Mouse (Mus musculus) large intestine, adult 2 months (tissue): ENCODE results near the gene Ftsj3. TPM values are rescaled to one million over a fixed set of nuclear protein-coding genes. Genes with fewer than 3 reads are reported as not detected.
"Not testable (repeated sequence)": the region's sequence is repeated elsewhere in the genome, so short reads cannot be mapped to it uniquely, and the experiment has no call there.

Experiments used
- DNase-seq: peaks from one replicate; pipeline ENCODE4 v3.0.0-alpha.2; 2012; ENCODE audit warnings: low read depth, low spot score
- WGBS: fragments of 180-500 bp; shearing (Covaris S2); methylation state at CpG from one replicate; pipeline ENCODE4 v1.1.7; 2018; 5-methylcytosine and 5-hydroxymethylcytosine counted together
- polyA plus RNA-seq: library from polyadenylated mRNA; depleted of rRNA; stranded (reverse); fragments of >200 nt; gene quantifications from 2 replicates; pipeline ENCODE4 v1.2.3, GENCODE M21; 2012; rRNA removed

The Ftsj3 gene
- polyA plus RNA-seq, 1 experiment: 13.2 TPM

- DNase-seq: no peak
Measured at GRCm38 (mm10) chr11:106215450-106215859, 40.4 kb downstream of the Ftsj3 start.

GRCm38 (mm10) chr11:106214856-106215255 is 41.0 kb downstream of the Ftsj3 start:
- DNase-seq: no peak

More at GRCm38 (mm10) chr11:106215450-106215859, 40.4 kb downstream of the Ftsj3 start:
- 6% methylated on average over 7 of the region's 7 CpGs for WGBS

GRCm38 (mm10) chr11:106212771-106213170 is 43.1 kb downstream of the Ftsj3 start:
- 85% methylated on average over 8 of the region's 8 CpGs for WGBS
- no peak for DNase-seq

More at GRCm38 (mm10) chr11:106214856-106215255, 41.0 kb downstream of the Ftsj3 start:
- whole genome bisulfite sequencing: 63% methylated on average over 5 of the region's 5 CpGs

GRCm38 (mm10) chr11:106202123-106202465 is 53.8 kb downstream of the Ftsj3 start, which contains the start of gene Strada:
Gene Strada, minus strand, starts transcription at chr11:106202168.
- 81% methylated on average over 5 of the region's 5 CpGs for WGBS
- no peak for DNase-seq

- WGBS: 91% methylated on average over 19 of the region's 19 CpGs
- DNase-seq: no peak
Measured at GRCm38 (mm10) chr11:106201337-106202122, 54.3 kb downstream of the Ftsj3 start.

GRCm38 (mm10) chr11:106200756-106201155 is 55.1 kb downstream of the Ftsj3 start:
- no peak for DNase-seq
- WGBS: 73% methylated on average over 6 of the region's 6 CpGs

GRCm38 (mm10) chr11:106199997-106200396 is 55.9 kb downstream of the Ftsj3 start:
- DNase-seq: not testable (repeated sequence)
- 86% methylated on average over 7 of the region's 7 CpGs for WGBS

Other genes starting within 250 kb of the Ftsj3 start
- gene Kcnh6, start 248.0 kb downstream of the Ftsj3 start, polyA plus RNA-seq: 1.3 and 2.0 TPM in 2 replicates
- 27.3 and 41.3 TPM in 2 replicates for gene Dcaf7, start 219.2 kb downstream of the Ftsj3 start, polyA plus RNA-seq
- gene Taco1, start 190.0 kb downstream of the Ftsj3 start, polyA plus RNA-seq: 10.2 and 15.5 TPM in 2 replicates
- 15.0 and 23.5 TPM in 2 replicates for gene Map3k3, start 171.5 kb downstream of the Ftsj3 start, polyA plus RNA-seq
- not detected in 2 replicates for gene Gm10840, start 95.2 kb downstream of the Ftsj3 start, polyA plus RNA-seq
- 32.3 and 40.7 TPM in 2 replicates for gene Limd2, start 95.2 kb downstream of the Ftsj3 start, polyA plus RNA-seq
- gene Strada, start 53.9 kb downstream of the Ftsj3 start, polyA plus RNA-seq: 10.9 and 12.1 TPM in 2 replicates
- gene Ccdc47, start 39.7 kb downstream of the Ftsj3 start, polyA plus RNA-seq: 9.5 and 13.7 TPM in 2 replicates
- 7.6 and 9.9 TPM in 2 replicates for gene Ddx42, start 39.2 kb downstream of the Ftsj3 start, polyA plus RNA-seq
- 55.5 and 62.4 TPM in 2 replicates for gene Psmc5, start 75 bp upstream of the Ftsj3 start, polyA plus RNA-seq
- 136 and 162 TPM in 2 replicates for gene Smarcd2, start 16.9 kb upstream of the Ftsj3 start, polyA plus RNA-seq
- gene Tcam1, start 20.6 kb upstream of the Ftsj3 start, polyA plus RNA-seq: 0.11 and 0.12 TPM in 2 replicates
- gene Gh, start 45.8 kb upstream of the Ftsj3 start, polyA plus RNA-seq: 0.27 and 0.82 TPM in 2 replicates
- gene Cd79b, start 58.7 kb upstream of the Ftsj3 start, polyA plus RNA-seq: 39.6 and 60.0 TPM in 2 replicates
- 0.27 and 0.42 TPM in 2 replicates for gene Scn4a, start 97.2 kb upstream of the Ftsj3 start, polyA plus RNA-seq
- gene Prr29, start 109.4 kb upstream of the Ftsj3 start, polyA plus RNA-seq: 0.80 and 2.1 TPM in 2 replicates
- 13.2 and 16.2 TPM in 2 replicates for gene Icam2, start 132.0 kb upstream of the Ftsj3 start, polyA plus RNA-seq
- 11.8 and 26.1 TPM in 2 replicates for gene Ern1, start 231.8 kb upstream of the Ftsj3 start, polyA plus RNA-seq